Mouse (Mus musculus): ENCODE results near the gene Scgb2b2.

Gene Scgb2b2

DNA sequence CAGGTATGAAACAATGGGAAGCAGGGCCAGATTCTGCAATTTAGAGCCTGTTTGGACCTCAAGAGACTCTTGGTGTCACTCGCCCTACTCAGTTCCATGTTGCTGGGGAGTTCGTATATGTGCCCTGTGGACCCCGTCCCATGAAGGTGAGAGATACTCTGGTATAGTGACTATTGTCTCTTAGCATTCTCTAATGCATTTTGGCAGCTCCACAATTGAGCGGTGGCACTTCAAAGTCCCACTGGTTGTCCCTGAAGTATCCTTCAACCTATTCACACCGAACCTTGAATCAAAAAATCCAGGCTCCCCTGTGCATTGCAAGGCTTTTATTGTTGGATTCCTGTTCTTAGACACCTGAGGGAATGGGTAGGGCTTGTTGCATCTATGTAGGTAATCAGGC lies at the start of gene Scgb2b2:
Gene Scgb2b2, plus strand, starts transcription at position 301 of the 400 bp plus-strand sequence.
- in situ Hi-C loops (cut with MboI), result no loop called here

DNA sequence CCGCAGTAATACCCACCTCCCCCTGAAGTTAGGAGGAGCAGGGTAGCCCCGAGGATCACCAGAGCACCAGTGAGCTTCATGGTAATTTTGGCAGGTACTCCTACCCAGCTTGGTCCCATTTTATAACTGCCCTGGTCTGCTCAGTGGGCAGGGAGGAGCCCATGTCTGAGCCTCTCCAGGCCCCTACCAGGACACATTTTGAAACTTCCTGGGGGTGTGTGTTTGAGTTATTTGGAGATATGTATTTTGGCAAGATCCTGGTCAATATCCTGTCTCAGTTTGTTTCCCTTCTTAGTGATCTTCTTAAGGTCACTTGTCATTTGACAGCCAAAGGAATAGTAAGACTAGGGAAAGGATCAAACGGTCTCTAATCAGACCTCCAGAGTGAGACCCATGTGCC lies 1.4 kb downstream of the Scgb2b2 start, which contains the start of gene Scgb1b2:
Gene Scgb1b2, minus strand, starts transcription at position 101 of the 400 bp plus-strand sequence.
- in situ Hi-C loops (cut with MboI), result no loop called here
